Mouse (Mus musculus) heart, embryonic 16.5 days (tissue): ENCODE data around the gene Akr1cl. TPM values are rescaled to one million over a fixed set of nuclear protein-coding genes. Genes with fewer than 3 reads are reported as not detected.
"Not testable (repeated sequence)": the region's sequence is repeated elsewhere in the genome, so short reads cannot be mapped to it uniquely, and the experiment has no call there.

Experiments
- ATAC-seq: fragments of 200-750 bp; cut with Nextera tagmentation; replicated peaks from 2 replicates; pipeline ENCODE4 v1.8.0; 2017; ENCODE audit warnings: moderate number of reproducible peaks; ENCODE audit not compliant: insufficient read depth, low FRiP score; ENCODE audit errors: extremely low read depth
- H3K27ac ChIP-seq: fragments of 300-500 bp; sonication (generic); 2 replicates; pipeline ENCODE4 v1.5.1; 2014; ENCODE audit warnings: mild to moderate bottlenecking, low read length, control low read depth, moderate library complexity
- H3K27me3 ChIP-seq: fragments of 300-500 bp; sonication (generic); 2 replicates; pipeline ENCODE4 v1.6.1; 2014; ENCODE audit warnings: low read length, mixed read lengths; ENCODE audit not compliant: control insufficient read depth, insufficient read depth
- H3K36me3 ChIP-seq: fragments of 300-500 bp; sonication (generic); 2 replicates; pipeline ENCODE4 v1.6.1; 2014; ENCODE audit not compliant: control insufficient read depth, insufficient read depth
- H3K4me1 ChIP-seq: fragments of 300-500 bp; sonication (generic); 2 replicates; pipeline ENCODE4 v1.6.1; 2014; ENCODE audit warnings: low read length, mixed read lengths; ENCODE audit not compliant: control insufficient read depth, insufficient read depth
- H3K4me2 ChIP-seq: fragments of 300-500 bp; sonication (generic); 2 replicates; pipeline ENCODE4 v1.6.1; 2014; ENCODE audit warnings: low read depth, mild to moderate bottlenecking, control low read depth, low read length
- H3K4me3 ChIP-seq: fragments of 300-500 bp; sonication (generic); 2 replicates; pipeline ENCODE4 v1.5.1; 2014; ENCODE audit warnings: mild to moderate bottlenecking, control low read depth, low read length
- H3K9ac ChIP-seq: fragments of 300-500 bp; sonication (generic); 2 replicates; pipeline ENCODE4 v1.6.1; 2014; ENCODE audit warnings: low read length, control low read depth
- H3K9me3 ChIP-seq: fragments of 300-500 bp; sonication (generic); replicated peaks from 2 replicates; pipeline ENCODE4 v1.6.1; 2016; ENCODE audit warnings: low read length; ENCODE audit not compliant: control insufficient read depth
- WGBS: fragments of 180-500 bp; shearing (Covaris S2); extraction: QIAGEN DNeasy Blood & Tissue Kit; methylation state at CpG from one replicate; pipeline ENCODE4 v1.1.7; 2014; 5-methylcytosine and 5-hydroxymethylcytosine counted together
- polyA plus RNA-seq: library from polyadenylated mRNA; unstranded; fragments of >200 nt; fragmentation: Nextera tagmentation; extraction: Ambion mirVana; gene quantifications from 2 replicates; pipeline ENCODE4 v1.2.1, GENCODE M21; 2015

Akr1cl gene
- polyA plus RNA-seq, 1 experiment from 2014 or later, result 0.97 TPM

- H3K4me1 ChIP-seq, H3K4me2 ChIP-seq, H3K36me3 ChIP-seq, H3K9ac ChIP-seq, H3K4me3 ChIP-seq, H3K27ac ChIP-seq, ATAC-seq, H3K27me3 ChIP-seq, H3K9me3 ChIP-seq: not testable (repeated sequence)
- 67% methylated on average over 8 of the region's 12 CpGs for WGBS
Measured at GRCm38 (mm10) chr1:65050952-65051351, 18.4 kb upstream of the Akr1cl start, which contains the start of gene Cryge. TSS of gene Cryge (minus strand) at chr1:65051149.

GRCm38 (mm10) chr1:65048781-65049180 lies 16.2 kb upstream of the Akr1cl start:
- H3K4me3 ChIP-seq, result no peak overlapping the region
- no peak for ATAC-seq

DNA sequence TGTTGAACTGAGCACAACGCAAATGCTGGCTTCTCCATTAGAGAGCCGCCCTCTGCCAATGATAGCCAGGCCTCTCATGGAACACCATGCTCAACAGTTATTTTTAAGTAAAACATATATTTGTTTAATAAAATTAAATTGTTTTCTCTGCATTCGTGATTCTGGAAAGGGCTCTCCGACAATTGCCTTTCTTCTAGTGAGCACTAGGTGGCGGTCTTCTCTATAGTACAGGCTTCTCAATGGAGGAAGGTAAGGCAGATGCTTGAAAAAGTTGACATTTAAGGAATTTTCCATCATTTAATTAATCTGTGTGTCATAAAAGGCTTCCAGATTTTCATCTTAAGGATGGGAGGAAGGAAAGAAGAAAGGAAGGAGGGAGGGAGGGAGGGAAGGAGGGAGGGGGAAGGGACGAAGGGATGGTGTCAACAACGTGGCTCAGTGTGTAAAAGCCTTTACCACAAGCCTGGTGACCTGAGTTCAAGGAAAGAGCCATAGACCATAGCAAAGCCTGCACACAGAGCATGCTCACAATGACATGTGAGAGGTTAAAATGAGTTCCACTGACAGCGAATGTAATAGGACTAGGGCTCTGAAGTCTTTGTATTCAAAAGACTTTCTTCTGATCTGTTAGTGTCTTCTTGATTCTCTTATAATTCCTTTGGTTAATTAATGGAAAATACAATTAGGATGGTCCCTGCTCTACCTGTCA lies 14.0 kb upstream of the Akr1cl start:
- Histone ChIP-seq H3K27ac (no peak overlapping the region), H3K36me3 (no peaks in the 10 kb centered on the region), H3K27me3 (no peaks in the 10 kb centered on the region), H3K9me3 (no peaks in the 10 kb centered on the region), H3K4me3 (no peak overlapping the region), H3K4me1 (no peaks in the 10 kb centered on the region), H3K4me2 (no peak overlapping the region), H3K9ac (no peak overlapping the region)
- no peak for ATAC-seq
- WGBS, result 41% methylated on average over 8 of the region's 8 CpGs

More at GRCm38 (mm10) chr1:65048781-65049180, 16.2 kb upstream of the Akr1cl start:
- Histone ChIP-seq H3K27ac (no peak overlapping the region), H3K4me1 (no peaks in the 10 kb centered on the region), H3K9me3 (no peaks in the 10 kb centered on the region), H3K36me3 (no peaks in the 10 kb centered on the region), H3K27me3 (no peaks in the 10 kb centered on the region), H3K4me2 (no peak overlapping the region), H3K9ac (no peak overlapping the region)
- 57% methylated on average over 12 of the region's 12 CpGs for WGBS

DNA sequence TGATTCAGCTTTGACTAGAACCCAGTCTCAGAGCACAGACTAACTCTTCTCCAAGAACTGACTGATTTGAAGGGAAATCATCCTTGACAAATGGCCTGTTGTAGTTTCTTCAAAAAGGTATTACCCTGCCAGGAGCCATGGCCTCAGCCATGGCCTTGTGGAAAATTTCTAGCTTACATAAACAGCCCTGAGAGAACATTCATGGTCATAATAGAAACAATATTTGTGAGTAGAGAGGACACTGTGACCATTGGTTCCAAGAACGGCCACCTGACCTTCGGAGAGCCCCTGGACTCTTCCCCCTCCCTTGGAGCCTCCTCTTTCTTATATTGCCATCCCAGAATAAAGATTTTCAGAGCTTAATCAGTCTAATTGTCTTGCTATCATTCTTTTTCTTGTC lies 10.9 kb upstream of the Akr1cl start:
- H3K4me3 ChIP-seq, result no peak overlapping the region
- no peaks in the 10 kb centered on the region for H3K4me1 ChIP-seq
- H3K27me3 ChIP-seq, result no peaks in the 10 kb centered on the region
- H3K4me2 ChIP-seq, result no peak overlapping the region
- H3K9ac ChIP-seq, result no peak overlapping the region
- ATAC-seq, result no peak
- H3K36me3 ChIP-seq, result no peaks in the 10 kb centered on the region
- no peaks in the 10 kb centered on the region for H3K9me3 ChIP-seq
- H3K27ac ChIP-seq, result no peak overlapping the region
- WGBS, result 75% methylated on average over 2 of the region's 2 CpGs

- no peak overlapping the region for H3K9ac ChIP-seq
- H3K4me2 ChIP-seq, result no peak overlapping the region
- H3K36me3 ChIP-seq, result no peaks in the 10 kb centered on the region
- no peaks in the 10 kb centered on the region for H3K27me3 ChIP-seq
- H3K4me1 ChIP-seq, result no peaks in the 10 kb centered on the region
- H3K9me3 ChIP-seq, result no peaks in the 10 kb centered on the region
- no peak overlapping the region for H3K4me3 ChIP-seq
- no peak overlapping the region for H3K27ac ChIP-seq
- ATAC-seq, result no peak
- 87% methylated on average over 3 of the region's 3 CpGs for WGBS
Measured at GRCm38 (mm10) chr1:65041837-65042236, 9.3 kb upstream of the Akr1cl start.

DNA sequence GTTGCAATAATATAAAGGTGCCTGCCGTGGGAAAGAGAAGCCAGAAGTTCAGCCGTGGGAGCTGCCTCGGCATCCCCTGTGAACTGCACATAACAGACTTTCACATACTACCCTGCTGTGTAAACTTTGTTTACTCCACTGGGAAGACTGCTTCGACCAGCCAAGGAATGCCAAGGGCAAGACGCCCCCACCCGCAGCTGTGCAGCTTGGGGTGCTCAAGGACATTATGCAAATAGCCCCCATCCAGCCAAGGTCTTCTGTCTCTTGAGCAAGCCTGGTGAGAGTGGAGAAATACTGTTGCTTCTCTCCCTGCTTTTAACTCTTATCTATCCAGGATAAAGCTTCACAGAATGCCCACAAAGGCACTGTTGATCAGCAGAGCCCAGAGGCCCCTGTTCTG lies 8.2 kb upstream of the Akr1cl start:
- H3K27ac ChIP-seq, result no peak overlapping the region
- no peaks in the 10 kb centered on the region for H3K4me1 ChIP-seq
- no peak for ATAC-seq
- H3K27me3 ChIP-seq, result no peaks in the 10 kb centered on the region
- WGBS, result 67% methylated on average over 6 of the region's 6 CpGs
- no peak overlapping the region for H3K4me3 ChIP-seq
- H3K36me3 ChIP-seq, result no peaks in the 10 kb centered on the region
- H3K9ac ChIP-seq, result no peak overlapping the region
- H3K9me3 ChIP-seq, result no peaks in the 10 kb centered on the region
- H3K4me2 ChIP-seq, result no peak overlapping the region

- Histone ChIP-seq H3K4me1 (no peaks in the 10 kb centered on the region), H3K4me3 (no peak overlapping the region), H3K27ac (no peak overlapping the region), H3K9ac (no peak overlapping the region), H3K36me3 (no peaks in the 10 kb centered on the region), H3K9me3 (no peaks in the 10 kb centered on the region), H3K27me3 (no peaks in the 10 kb centered on the region), H3K4me2 (no peak overlapping the region)
- WGBS, result 73% methylated on average over 3 of the region's 3 CpGs
- no peak for ATAC-seq
Measured at GRCm38 (mm10) chr1:65039679-65040078, 7.1 kb upstream of the Akr1cl start.

GRCm38 (mm10) chr1:65037542-65037941 lies 5.0 kb upstream of the Akr1cl start:
- 44% methylated on average over 2 of the region's 2 CpGs for WGBS
- Histone ChIP-seq H3K4me3 (no peak overlapping the region), H3K27ac (no peak overlapping the region), H3K9ac (no peak overlapping the region), H3K4me2 (no peak overlapping the region), H3K9me3 (no peaks in the 10 kb centered on the region), H3K4me1 (no peaks in the 10 kb centered on the region), H3K36me3 (no peaks in the 10 kb centered on the region), H3K27me3 (no peaks in the 10 kb centered on the region)
- ATAC-seq, result no peak

GRCm38 (mm10) chr1:65035513-65035912 lies 3.0 kb upstream of the Akr1cl start:
- H3K27me3 ChIP-seq, result no peaks in the 10 kb centered on the region
- no peak overlapping the region for H3K4me3 ChIP-seq
- H3K27ac ChIP-seq, result no peak overlapping the region
- no peak overlapping the region for H3K4me2 ChIP-seq
- H3K4me1 ChIP-seq, result no peaks in the 10 kb centered on the region
- ATAC-seq, result no peak
- H3K36me3 ChIP-seq, result no peaks in the 10 kb centered on the region
- WGBS, result 35% methylated on average over 3 of the region's 3 CpGs
- H3K9ac ChIP-seq, result no peak overlapping the region
- no peaks in the 10 kb centered on the region for H3K9me3 ChIP-seq
